Mouse (Mus musculus): Measurements from ENCODE around the gene Coq8a. TPM values are rescaled to one million over a fixed set of nuclear protein-coding genes. Genes with fewer than 3 reads are reported as not detected.

Gene Coq8a
- polyA plus RNA-seq, 1 experiment from 2014 or later = 1.4 TPM

DNA sequence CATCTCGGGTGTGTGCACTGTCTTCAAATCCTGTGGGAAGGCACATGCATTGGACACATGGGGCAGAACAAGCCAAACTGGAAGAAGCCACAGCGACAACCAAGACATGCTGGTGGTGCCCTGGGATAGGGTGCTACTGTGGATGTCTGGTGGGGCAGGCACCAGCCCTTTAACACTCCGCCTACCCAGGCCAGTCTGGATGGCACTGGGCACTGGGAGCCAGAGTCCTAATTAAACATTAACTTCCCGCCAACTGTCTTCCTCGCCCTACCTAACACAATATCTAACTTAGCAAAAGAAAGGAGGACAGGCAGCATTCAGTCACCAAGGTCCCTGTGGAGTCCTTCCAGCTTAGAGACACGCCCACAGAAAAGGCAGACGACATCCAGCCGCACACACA, 23.8 kb downstream of the Coq8a start:
- ATAC-seq (replicated peaks; ENCODE audit: low FRiP score) (no peak), DNase-seq (ENCODE audit: low spot score) (no peak)
- Histone ChIP-seq H3K27me3 (ENCODE audit: control insufficient read depth, insufficient read depth, low read length) (no peaks in the 10 kb centered on the region), H3K9me3 (ENCODE audit: control insufficient read depth, low read length) (no peaks in the 10 kb centered on the region), H3K4me3 (ENCODE audit: low read depth, low read length) (no peak overlapping the region), H3K9ac (ENCODE audit: low read length) (no peak overlapping the region), H3K4me2 (ENCODE audit: low read depth, low read length, severe bottlenecking) (no peak overlapping the region), H3K4me1 (replicated peaks; ENCODE audit: control insufficient read depth, insufficient read depth, low read length) (no peaks in the 10 kb centered on the region), H3K36me3 (ENCODE audit: control insufficient read depth, insufficient read depth, low read length) (no peaks in the 10 kb centered on the region), H3K27ac (ENCODE audit: low read depth, low read length) (no peak overlapping the region)
- 63% methylated on average over 8 of the region's 8 CpGs for WGBS

DNA sequence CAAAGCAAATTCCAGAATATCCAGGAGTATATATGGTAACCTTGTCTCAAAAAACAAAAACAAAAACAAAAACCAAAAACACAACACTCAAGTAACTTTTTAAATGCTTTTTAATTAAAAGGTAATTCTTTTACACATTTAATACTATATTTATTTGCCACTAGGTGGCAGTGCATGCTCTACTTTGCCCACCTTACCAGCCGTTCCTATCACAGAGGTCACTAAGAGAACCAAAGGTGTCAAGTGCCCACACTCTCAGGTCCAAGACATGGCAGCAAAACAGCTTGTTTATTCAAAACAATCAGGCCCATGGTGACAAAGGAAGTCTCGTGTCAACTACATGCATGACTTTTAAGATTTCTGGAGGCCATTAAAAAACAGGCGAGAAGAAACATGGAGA, 24.2 kb downstream of the Coq8a start:
- Histone ChIP-seq H3K4me3 (ENCODE audit: low read depth, low read length) (no peak overlapping the region), H3K27ac (ENCODE audit: low read depth, low read length) (no peak overlapping the region), H3K27me3 (ENCODE audit: control insufficient read depth, insufficient read depth, low read length) (no peaks in the 10 kb centered on the region), H3K9ac (ENCODE audit: low read length) (no peak overlapping the region), H3K9me3 (ENCODE audit: control insufficient read depth, low read length) (no peaks in the 10 kb centered on the region), H3K4me2 (ENCODE audit: low read depth, low read length, severe bottlenecking) (no peak overlapping the region), H3K36me3 (ENCODE audit: control insufficient read depth, insufficient read depth, low read length) (no peaks in the 10 kb centered on the region), H3K4me1 (replicated peaks; ENCODE audit: control insufficient read depth, insufficient read depth, low read length) (no peaks in the 10 kb centered on the region)
- ATAC-seq (replicated peaks; ENCODE audit: low FRiP score) (0 out of 2 replicates have a peak, but pooled peaks have one; percentile 44), DNase-seq (ENCODE audit: low spot score) (no peak)
- 33% methylated on average over 3 of the region's 3 CpGs for WGBS

DNA sequence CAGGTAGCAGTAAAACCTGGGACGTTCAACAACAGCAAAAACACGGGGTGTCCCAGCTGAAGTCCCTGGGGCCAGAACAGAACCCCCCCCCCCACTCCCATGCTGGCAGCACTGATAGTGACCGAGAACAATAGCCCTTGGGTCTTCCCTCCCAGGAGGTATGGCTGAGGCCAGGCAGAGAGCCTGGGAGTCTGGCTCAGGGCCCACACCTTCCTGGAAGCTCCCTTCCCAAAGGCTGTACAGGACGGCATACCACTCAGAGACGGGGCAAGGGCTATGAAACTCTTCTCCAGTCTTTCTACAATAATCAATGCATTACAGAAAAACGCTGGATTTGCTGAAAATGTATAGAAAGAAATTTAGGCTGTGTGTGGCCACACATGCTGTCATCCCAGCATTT, 24.7 kb downstream of the Coq8a start:
- no peak overlapping the region for H3K27ac ChIP-seq (ENCODE audit: low read depth, low read length)
- no peaks in the 10 kb centered on the region for H3K27me3 ChIP-seq (ENCODE audit: control insufficient read depth, insufficient read depth, low read length)
- no peak overlapping the region for H3K4me3 ChIP-seq (ENCODE audit: low read depth, low read length)
- no peaks in the 10 kb centered on the region for H3K9me3 ChIP-seq (ENCODE audit: control insufficient read depth, low read length)
- no peaks in the 10 kb centered on the region for H3K36me3 ChIP-seq (ENCODE audit: control insufficient read depth, insufficient read depth, low read length)
- DNase-seq (ENCODE audit: low spot score) (no peak), ATAC-seq (replicated peaks; ENCODE audit: low FRiP score) (no peak)
- no peak overlapping the region for H3K4me2 ChIP-seq (ENCODE audit: low read depth, low read length, severe bottlenecking)
- 65% methylated on average over 6 of the region's 6 CpGs for WGBS
- H3K9ac ChIP-seq (ENCODE audit: low read length) = no peak overlapping the region
- H3K4me1 ChIP-seq (replicated peaks; ENCODE audit: control insufficient read depth, insufficient read depth, low read length) = no peaks in the 10 kb centered on the region

DNA sequence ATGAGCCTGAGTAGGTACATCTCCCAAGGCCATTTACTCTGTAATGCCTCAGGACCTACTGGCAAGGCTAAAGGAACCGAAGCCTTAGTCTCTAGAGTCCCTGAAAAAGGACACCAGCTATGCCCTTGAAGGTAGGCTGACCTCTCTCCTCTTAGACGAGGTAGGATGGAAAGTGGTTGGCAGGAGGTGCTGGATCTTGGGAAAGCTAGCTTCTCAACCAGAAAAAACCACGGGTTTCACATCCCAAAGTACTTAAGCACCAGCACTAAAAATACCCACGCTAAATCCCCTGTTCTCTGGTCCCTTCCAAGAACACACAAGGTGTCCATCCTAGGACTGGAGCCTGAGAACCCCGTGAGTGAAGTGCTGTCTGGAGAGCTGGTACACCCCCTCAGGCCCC, 26.4 kb downstream of the Coq8a start:
- Histone ChIP-seq H3K9ac (ENCODE audit: low read length) (no peak overlapping the region), H3K27ac (ENCODE audit: low read depth, low read length) (no peak overlapping the region), H3K36me3 (ENCODE audit: control insufficient read depth, insufficient read depth, low read length) (no peaks in the 10 kb centered on the region), H3K9me3 (ENCODE audit: control insufficient read depth, low read length) (no peaks in the 10 kb centered on the region), H3K4me1 (replicated peaks; ENCODE audit: control insufficient read depth, insufficient read depth, low read length) (no peaks in the 10 kb centered on the region), H3K4me2 (ENCODE audit: low read depth, low read length, severe bottlenecking) (no peak overlapping the region), H3K4me3 (ENCODE audit: low read depth, low read length) (no peak overlapping the region), H3K27me3 (ENCODE audit: control insufficient read depth, insufficient read depth, low read length) (no peaks in the 10 kb centered on the region)
- ATAC-seq (replicated peaks; ENCODE audit: low FRiP score) = no peak
- DNase-seq (ENCODE audit: low spot score) = no peak
- 78% methylated on average over 5 of the region's 5 CpGs for WGBS

DNA sequence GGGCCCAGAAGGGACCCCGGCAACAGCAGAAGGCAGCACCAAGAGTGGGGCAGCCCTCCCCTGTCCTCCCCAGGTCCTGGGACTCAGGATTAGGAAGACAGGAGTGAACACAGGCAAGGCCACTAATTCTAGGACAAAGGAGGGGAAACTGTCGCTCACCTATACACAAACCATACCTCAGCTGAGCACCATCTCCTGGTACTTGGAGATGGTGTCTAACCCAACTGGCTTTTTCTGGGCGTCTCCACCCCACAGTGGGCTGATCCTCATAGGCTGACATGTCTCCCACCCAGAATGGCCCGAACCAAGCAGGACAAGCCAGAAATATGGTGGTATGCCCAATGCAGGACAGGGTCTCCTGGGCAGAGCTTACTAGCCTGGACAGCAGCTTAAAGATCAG, 26.8 kb downstream of the Coq8a start:
- Histone ChIP-seq H3K9me3 (ENCODE audit: control insufficient read depth, low read length) (no peaks in the 10 kb centered on the region), H3K4me2 (ENCODE audit: low read depth, low read length, severe bottlenecking) (no peak overlapping the region), H3K9ac (ENCODE audit: low read length) (no peak overlapping the region), H3K27ac (ENCODE audit: low read depth, low read length) (no peak overlapping the region), H3K27me3 (ENCODE audit: control insufficient read depth, insufficient read depth, low read length) (no peaks in the 10 kb centered on the region), H3K36me3 (ENCODE audit: control insufficient read depth, insufficient read depth, low read length) (no peaks in the 10 kb centered on the region), H3K4me1 (replicated peaks; ENCODE audit: control insufficient read depth, insufficient read depth, low read length) (no peaks in the 10 kb centered on the region), H3K4me3 (ENCODE audit: low read depth, low read length) (no peak overlapping the region)
- WGBS = 90% methylated on average over 4 of the region's 4 CpGs
- no peak for DNase-seq (ENCODE audit: low spot score)
- ATAC-seq (replicated peaks; ENCODE audit: low FRiP score) = no peak

DNA sequence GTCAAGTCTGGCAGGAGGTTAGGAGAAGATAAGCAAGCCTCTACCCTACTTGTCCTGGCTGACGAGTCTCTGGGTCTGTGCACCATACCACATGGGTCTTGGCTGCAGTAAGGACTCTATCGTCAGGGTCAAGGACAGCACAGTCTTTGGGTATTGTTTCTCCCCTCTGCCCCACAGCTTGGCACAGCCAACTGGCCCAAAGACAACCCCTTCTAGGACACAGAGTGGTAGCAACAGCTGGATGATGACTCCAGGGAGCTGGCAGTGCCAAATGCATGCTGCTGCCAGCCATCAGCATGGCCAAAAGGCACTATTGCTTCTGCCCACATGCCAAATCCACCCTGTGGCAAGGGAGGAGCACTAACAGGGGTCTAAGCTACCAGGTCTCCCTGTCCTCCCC, 27.5 kb downstream of the Coq8a start:
- Histone ChIP-seq H3K4me2 (ENCODE audit: low read depth, low read length, severe bottlenecking) (no peak overlapping the region), H3K27me3 (ENCODE audit: control insufficient read depth, insufficient read depth, low read length) (no peaks in the 10 kb centered on the region), H3K4me3 (ENCODE audit: low read depth, low read length) (no peak overlapping the region), H3K9me3 (ENCODE audit: control insufficient read depth, low read length) (no peaks in the 10 kb centered on the region), H3K9ac (ENCODE audit: low read length) (no peak overlapping the region), H3K36me3 (ENCODE audit: control insufficient read depth, insufficient read depth, low read length) (no peaks in the 10 kb centered on the region), H3K27ac (ENCODE audit: low read depth, low read length) (no peak overlapping the region), H3K4me1 (replicated peaks; ENCODE audit: control insufficient read depth, insufficient read depth, low read length) (no peaks in the 10 kb centered on the region)
- 87% methylated on average over 2 of the region's 2 CpGs for WGBS
- ATAC-seq (replicated peaks; ENCODE audit: low FRiP score) (no peak), DNase-seq (ENCODE audit: low spot score) (no peak)

DNA sequence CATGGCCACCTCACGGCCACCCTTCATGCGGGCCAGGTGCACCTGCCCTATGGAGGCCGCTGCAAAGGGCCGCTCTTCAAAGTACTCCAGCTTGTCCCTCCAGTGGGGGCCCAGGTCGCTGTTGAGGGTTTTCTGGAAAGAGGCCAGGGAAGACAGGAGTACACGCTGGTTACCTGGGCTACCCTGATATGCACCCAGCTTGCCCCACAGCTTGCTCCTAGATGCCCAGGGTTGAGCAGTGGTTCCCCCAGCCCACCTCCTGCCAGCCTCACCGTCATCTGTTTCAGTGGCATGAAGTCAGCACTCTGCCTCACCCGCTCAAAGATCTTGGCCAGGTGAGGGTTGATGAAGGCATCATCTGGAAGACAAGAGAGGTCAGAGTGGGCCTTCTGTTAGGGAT, 29.3 kb downstream of the Coq8a start:
- H3K4me3 ChIP-seq (ENCODE audit: low read depth, low read length) = no peak overlapping the region
- H3K4me1 ChIP-seq (replicated peaks; ENCODE audit: control insufficient read depth, insufficient read depth, low read length) = no peaks in the 10 kb centered on the region
- no peak overlapping the region for H3K9ac ChIP-seq (ENCODE audit: low read length)
- H3K9me3 ChIP-seq (ENCODE audit: control insufficient read depth, low read length) = no peaks in the 10 kb centered on the region
- ATAC-seq (replicated peaks; ENCODE audit: low FRiP score) (no peak), DNase-seq (ENCODE audit: low spot score) (no peak)
- no peak overlapping the region for H3K27ac ChIP-seq (ENCODE audit: low read depth, low read length)
- H3K4me2 ChIP-seq (ENCODE audit: low read depth, low read length, severe bottlenecking) = no peak overlapping the region
- 91% methylated on average over 8 of the region's 8 CpGs for WGBS
- no peaks in the 10 kb centered on the region for H3K36me3 ChIP-seq (ENCODE audit: control insufficient read depth, insufficient read depth, low read length)
- H3K27me3 ChIP-seq (ENCODE audit: control insufficient read depth, insufficient read depth, low read length) = no peaks in the 10 kb centered on the region

DNA sequence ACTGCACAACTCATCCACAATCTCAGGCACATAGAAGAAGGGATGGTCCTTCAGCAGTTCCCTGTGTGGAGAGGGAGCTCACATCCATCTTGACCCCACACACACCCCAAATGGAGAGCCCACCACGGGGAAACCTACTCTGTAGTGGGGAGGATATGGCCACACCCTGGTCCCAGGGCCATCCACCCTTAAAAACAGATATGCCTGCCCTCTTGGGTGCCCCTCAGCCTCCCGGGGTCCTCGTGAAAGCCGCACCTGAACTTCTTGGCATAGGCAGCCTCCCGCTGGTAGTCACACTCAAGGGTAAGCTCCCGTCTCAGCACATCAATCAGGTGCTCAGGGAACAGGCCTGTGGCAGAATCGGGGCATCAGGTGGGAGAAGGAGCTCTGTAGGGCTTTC, 30.2 kb downstream of the Coq8a start:
- Histone ChIP-seq H3K27ac (ENCODE audit: low read depth, low read length) (no peak overlapping the region), H3K9ac (ENCODE audit: low read length) (no peak overlapping the region), H3K4me2 (ENCODE audit: low read depth, low read length, severe bottlenecking) (no peak overlapping the region), H3K4me3 (ENCODE audit: low read depth, low read length) (no peak overlapping the region), H3K9me3 (ENCODE audit: control insufficient read depth, low read length) (no peaks in the 10 kb centered on the region), H3K27me3 (ENCODE audit: control insufficient read depth, insufficient read depth, low read length) (no peaks in the 10 kb centered on the region), H3K4me1 (replicated peaks; ENCODE audit: control insufficient read depth, insufficient read depth, low read length) (no peaks in the 10 kb centered on the region), H3K36me3 (ENCODE audit: control insufficient read depth, insufficient read depth, low read length) (no peaks in the 10 kb centered on the region)
- WGBS = 91% methylated on average over 7 of the region's 7 CpGs
- DNase-seq (ENCODE audit: low spot score) = no peak
- ATAC-seq (replicated peaks; ENCODE audit: low FRiP score) = no peak

DNA sequence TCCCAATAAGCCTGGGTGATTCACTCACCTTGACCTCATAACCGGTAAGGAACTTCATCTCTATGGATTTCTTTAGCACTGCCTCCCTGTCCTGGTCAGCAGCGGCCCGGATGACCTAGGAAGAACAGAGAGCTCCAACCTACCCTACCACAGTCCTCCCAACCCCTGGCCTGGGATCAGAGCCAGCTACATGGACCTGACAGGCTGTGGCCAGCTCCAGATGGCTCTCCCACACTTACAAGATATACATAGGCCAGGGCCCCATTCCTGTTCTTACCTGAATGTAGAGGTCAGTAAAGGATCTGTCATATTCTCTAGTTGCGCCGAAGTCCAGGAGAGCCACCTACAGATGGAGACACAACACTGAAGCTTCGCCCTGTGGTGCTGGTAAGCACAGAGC, 31.1 kb downstream of the Coq8a start:
- DNase-seq (ENCODE audit: low spot score) (no peak), ATAC-seq (replicated peaks; ENCODE audit: low FRiP score) (no peak)
- H3K9ac ChIP-seq (ENCODE audit: low read length) = no peak overlapping the region
- H3K4me3 ChIP-seq (ENCODE audit: low read depth, low read length) = no peak overlapping the region
- H3K27ac ChIP-seq (ENCODE audit: low read depth, low read length) = no peak overlapping the region
- no peaks in the 10 kb centered on the region for H3K9me3 ChIP-seq (ENCODE audit: control insufficient read depth, low read length)
- no peak overlapping the region for H3K4me2 ChIP-seq (ENCODE audit: low read depth, low read length, severe bottlenecking)
- no peaks in the 10 kb centered on the region for H3K36me3 ChIP-seq (ENCODE audit: control insufficient read depth, insufficient read depth, low read length)
- WGBS = 94% methylated on average over 6 of the region's 6 CpGs
- no peaks in the 10 kb centered on the region for H3K4me1 ChIP-seq (replicated peaks; ENCODE audit: control insufficient read depth, insufficient read depth, low read length)
- no peaks in the 10 kb centered on the region for H3K27me3 ChIP-seq (ENCODE audit: control insufficient read depth, insufficient read depth, low read length)
